Mouse (Mus musculus) hindbrain, embryonic 12.5 days (tissue): Measurements from ENCODE around the gene Lbhd2. TPM values are rescaled to one million over a fixed set of nuclear protein-coding genes. Genes with fewer than 3 reads are reported as not detected.

Experiments used
- ATAC-seq: fragments of 200-750 bp; cut with Nextera tagmentation; 2 replicates; pipeline ENCODE4 v1.8.0; 2017; ENCODE audit warnings: moderate TSS enrichment; ENCODE audit not compliant: low FRiP score
- H3K27ac ChIP-seq: fragments of 300-500 bp; sonication (generic); 2 replicates; pipeline ENCODE4 v1.5.1; 2016; ENCODE audit warnings: mild to moderate bottlenecking
- H3K27me3 ChIP-seq: fragments of 300-500 bp; sonication (generic); 2 replicates; pipeline ENCODE4 v1.6.1; 2016; ENCODE audit warnings: mild to moderate bottlenecking
- H3K36me3 ChIP-seq: fragments of 300-500 bp; sonication (generic); 2 replicates; pipeline ENCODE4 v1.6.1; 2016; ENCODE audit warnings: mild to moderate bottlenecking
- H3K4me1 ChIP-seq: fragments of 300-500 bp; sonication (generic); 2 replicates; pipeline ENCODE4 v1.6.1; 2016
- H3K4me2 ChIP-seq: fragments of 300-500 bp; sonication (generic); replicated peaks from 2 replicates; pipeline ENCODE4 v1.6.1; 2016; ENCODE audit warnings: mild to moderate bottlenecking
- H3K4me3 ChIP-seq: fragments of 300-500 bp; sonication (generic); 2 replicates; pipeline ENCODE4 v1.5.1; 2016; ENCODE audit warnings: mild to moderate bottlenecking
- H3K9ac ChIP-seq: fragments of 300-500 bp; sonication (generic); 2 replicates; pipeline ENCODE4 v1.6.1; 2016; ENCODE audit warnings: mild to moderate bottlenecking, moderate library complexity
- H3K9me3 ChIP-seq: fragments of 300-500 bp; sonication (generic); replicated peaks from 2 replicates; pipeline ENCODE4 v1.6.1; 2016; ENCODE audit warnings: mild to moderate bottlenecking
- WGBS: fragments of 180-500 bp; shearing (Covaris S2); methylation state at CpG from one replicate; pipeline ENCODE4 v1.1.7; 2016; 5-methylcytosine and 5-hydroxymethylcytosine counted together
- polyA plus RNA-seq: library from polyadenylated mRNA; unstranded; fragments of >200 nt; fragmentation: Nextera tagmentation; extraction: Ambion mirVana; gene quantifications from 2 replicates; pipeline ENCODE4 v1.2.1, GENCODE M21; 2016

Lbhd2 gene
- polyA plus RNA-seq = 0.45 and 0.74 TPM in 2 replicates

DNA sequence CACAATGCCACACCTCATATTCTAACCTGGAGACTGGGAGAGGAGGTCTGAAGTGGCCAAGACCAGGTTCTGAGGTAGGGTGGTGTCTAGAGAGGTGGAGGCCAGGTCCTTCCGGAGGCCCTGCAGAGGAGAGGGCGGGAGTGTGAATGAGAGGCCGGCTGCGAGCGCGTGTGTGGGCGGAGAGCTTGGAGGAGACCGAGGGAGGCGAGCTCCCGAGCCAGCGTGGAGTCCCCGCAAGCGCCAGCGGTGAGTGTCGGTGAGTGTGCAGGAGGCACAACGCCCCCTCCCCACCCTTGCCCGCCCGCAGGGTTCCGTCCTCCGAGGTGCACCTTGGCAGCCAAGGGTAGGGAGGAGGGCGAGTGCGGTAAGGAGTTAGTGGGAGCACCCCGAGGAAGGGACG lies at the start of gene Lbhd2:
TSS of gene Lbhd2 (plus strand) at position 188 of the 400 bp plus-strand sequence.
- Histone ChIP-seq H3K4me3 (peak within 1 kb of the TSS; percentile 14; the same call in 1 of the 2 replicates), H3K27ac (no peak within 1 kb of the TSS), H3K4me1 (peaks cover 14% of the 10 kb centered on the region; the same call in 1 of the 2 replicates), H3K9ac (0 out of 2 replicates have a peak within 1 kb of the TSS, but pooled peaks have one; percentile 13), H3K27me3 (peaks cover 52% of the 10 kb centered on the region), H3K4me2 (peak within 1 kb of the TSS; percentile 38), H3K36me3 (no peaks in the 10 kb centered on the region), H3K9me3 (no peaks in the 10 kb centered on the region)
- 2% methylated on average over 23 of the region's 24 CpGs for WGBS
- no peak for ATAC-seq

- H3K27ac ChIP-seq = no peak overlapping the region
- no peaks in the 10 kb centered on the region for H3K9me3 ChIP-seq
- 93% methylated on average over 16 of the region's 16 CpGs for WGBS
- no peaks in the 10 kb centered on the region for H3K36me3 ChIP-seq
- peaks cover 33% of the 10 kb centered on the region for H3K4me1 ChIP-seq
- no peak overlapping the region for H3K4me2 ChIP-seq
- no peak overlapping the region for H3K4me3 ChIP-seq
- no peak overlapping the region for H3K9ac ChIP-seq
- ATAC-seq = no peak
- no peaks in the 10 kb centered on the region for H3K27me3 ChIP-seq
Observed at GRCm38 (mm10) chr12:111360671-111361070, 45.9 kb upstream of the Lbhd2 start.

DNA sequence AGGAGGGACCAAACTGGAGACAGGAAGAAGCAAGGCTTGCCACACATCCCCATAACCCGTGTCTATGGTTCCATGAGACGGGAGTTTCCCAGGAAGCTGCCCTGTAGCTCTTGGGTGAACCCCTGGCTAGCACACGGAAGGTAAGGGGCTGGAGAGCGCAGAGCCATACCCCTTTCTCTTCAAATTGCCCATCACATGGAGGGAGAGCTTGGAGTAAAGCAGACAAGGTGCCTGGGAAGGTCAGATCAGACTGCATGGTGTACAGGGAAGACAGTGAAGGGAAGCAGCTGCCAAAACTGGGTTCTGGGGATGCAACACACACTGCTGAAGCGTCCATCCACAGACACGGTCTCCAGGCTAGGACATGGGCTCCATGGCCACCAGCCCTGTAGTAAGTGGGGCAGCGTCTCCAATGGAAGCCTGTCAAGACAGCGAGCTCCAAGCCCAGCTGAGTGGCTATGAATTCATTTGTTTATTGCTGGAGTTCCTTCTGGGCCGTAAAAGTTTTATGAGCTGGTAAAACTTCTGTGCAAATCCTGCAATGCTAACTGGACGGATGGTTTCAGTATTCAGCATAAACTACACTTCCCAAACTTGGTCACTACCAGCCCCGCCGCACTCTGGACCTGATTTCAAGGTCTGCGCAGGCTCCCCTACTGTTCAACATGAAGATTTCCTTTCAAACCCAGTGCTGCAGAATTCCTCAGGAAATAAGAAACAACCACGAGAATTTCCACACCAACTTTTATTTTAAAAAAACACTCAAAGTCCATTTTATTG lies 45.1 kb upstream of the Lbhd2 start:
- Histone ChIP-seq H3K9ac (no peak overlapping the region), H3K27me3 (no peaks in the 10 kb centered on the region), H3K9me3 (no peaks in the 10 kb centered on the region), H3K4me3 (no peak overlapping the region), H3K27ac (no peak overlapping the region), H3K36me3 (no peaks in the 10 kb centered on the region), H3K4me1 (peaks cover 27% of the 10 kb centered on the region), H3K4me2 (no peak overlapping the region)
- no peak for ATAC-seq
- WGBS = 78% methylated on average over 14 of the region's 14 CpGs

DNA sequence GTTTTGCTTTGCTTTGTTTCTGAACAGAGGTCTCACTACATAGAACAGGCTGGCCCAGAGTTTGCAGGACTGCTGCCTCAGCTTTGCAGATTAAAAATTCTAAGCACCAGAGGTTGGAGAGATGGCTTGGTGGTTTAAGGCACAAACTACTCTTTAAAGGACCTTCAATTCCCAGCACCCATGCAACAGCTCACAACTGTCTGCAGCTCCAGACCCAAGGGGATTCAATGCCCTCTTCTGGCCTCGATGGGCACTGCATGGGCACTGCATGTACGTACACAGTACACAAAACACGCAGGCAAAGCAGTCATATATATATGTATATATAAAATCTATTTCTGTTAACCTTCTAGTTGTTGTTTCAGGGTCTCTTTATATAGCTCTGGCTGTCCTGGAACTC lies 42.4 kb upstream of the Lbhd2 start:
- Histone ChIP-seq H3K36me3 (no peaks in the 10 kb centered on the region), H3K27me3 (no peaks in the 10 kb centered on the region), H3K4me3 (no peak overlapping the region), H3K9me3 (no peaks in the 10 kb centered on the region), H3K27ac (no peak overlapping the region), H3K9ac (no peak overlapping the region), H3K4me2 (no peak overlapping the region), H3K4me1 (peaks cover 22% of the 10 kb centered on the region)
- WGBS = 86% methylated on average over 3 of the region's 3 CpGs
- ATAC-seq = no peak

GRCm38 (mm10) chr12:111367065-111367464 lies 39.5 kb upstream of the Lbhd2 start:
- H3K36me3 ChIP-seq = no peaks in the 10 kb centered on the region
- H3K27me3 ChIP-seq = no peaks in the 10 kb centered on the region
- peaks cover 15% of the 10 kb centered on the region for H3K4me1 ChIP-seq
- H3K27ac ChIP-seq = no peak overlapping the region
- H3K9ac ChIP-seq = no peak overlapping the region
- H3K4me2 ChIP-seq = no peak overlapping the region
- no peak for ATAC-seq
- H3K4me3 ChIP-seq = no peak overlapping the region
- H3K9me3 ChIP-seq = no peaks in the 10 kb centered on the region
- 80% methylated on average over 7 of the region's 7 CpGs for WGBS

DNA sequence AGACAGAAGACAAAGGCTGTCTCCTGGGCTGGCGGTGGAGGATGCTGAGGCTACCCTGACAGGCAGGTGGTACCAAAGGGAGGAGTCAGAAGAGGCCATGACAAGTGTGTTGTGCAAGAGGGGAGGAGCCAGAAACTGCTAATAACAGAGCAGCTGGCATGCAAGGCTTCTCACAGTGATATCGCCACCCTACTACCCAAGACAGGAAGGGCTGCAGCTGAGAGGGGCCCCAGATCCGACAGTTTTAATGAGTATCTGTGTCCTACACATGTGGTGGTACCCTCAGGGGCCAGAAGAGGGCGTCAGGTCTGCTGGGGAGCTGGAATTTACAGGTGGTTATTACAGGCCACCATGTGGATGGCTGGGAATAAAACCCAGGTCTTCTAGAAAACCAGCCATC lies 36.4 kb upstream of the Lbhd2 start:
- no peak for ATAC-seq
- H3K36me3 ChIP-seq = no peaks in the 10 kb centered on the region
- H3K27me3 ChIP-seq = no peaks in the 10 kb centered on the region
- H3K9me3 ChIP-seq = no peaks in the 10 kb centered on the region
- H3K4me1 ChIP-seq = peaks cover 26% of the 10 kb centered on the region
- 55% methylated on average over 4 of the region's 4 CpGs for WGBS
- no peak overlapping the region for H3K27ac ChIP-seq
- no peak overlapping the region for H3K4me2 ChIP-seq
- H3K4me3 ChIP-seq = no peak overlapping the region
- H3K9ac ChIP-seq = no peak overlapping the region

DNA sequence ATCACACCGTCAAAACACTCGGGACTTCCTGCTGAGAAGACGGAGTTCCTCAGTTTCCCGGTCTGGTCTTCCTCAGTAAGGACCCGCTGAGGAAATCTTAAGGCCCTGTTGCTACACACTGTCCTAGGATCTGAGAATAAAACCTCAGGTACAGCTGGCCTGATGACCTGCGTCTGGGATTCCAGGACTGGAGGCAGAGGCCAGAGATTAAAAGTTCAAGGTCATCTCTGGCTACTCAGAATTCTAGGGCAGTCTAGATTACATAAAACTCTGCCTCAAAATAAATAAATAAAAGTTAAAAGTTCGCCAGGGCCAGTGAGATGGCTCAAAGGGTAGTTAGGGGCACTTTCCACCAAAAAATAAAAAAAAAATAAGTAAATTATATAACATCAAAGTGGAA lies 34.7 kb upstream of the Lbhd2 start:
- Histone ChIP-seq H3K4me3 (no peak overlapping the region), H3K4me1 (peaks cover 39% of the 10 kb centered on the region), H3K27ac (no peak overlapping the region), H3K9ac (no peak overlapping the region), H3K4me2 (no peak overlapping the region), H3K9me3 (no peaks in the 10 kb centered on the region), H3K36me3 (no peaks in the 10 kb centered on the region), H3K27me3 (no peaks in the 10 kb centered on the region)
- no peak for ATAC-seq
- WGBS = 87% methylated on average over 7 of the region's 7 CpGs

- Histone ChIP-seq H3K36me3 (no peaks in the 10 kb centered on the region), H3K4me3 (no peak overlapping the region), H3K9ac (no peak overlapping the region; the same call in 1 of the 2 replicates), H3K4me2 (no peak overlapping the region), H3K27ac (no peak overlapping the region), H3K4me1 (peaks cover 35% of the 10 kb centered on the region), H3K27me3 (no peaks in the 10 kb centered on the region), H3K9me3 (no peaks in the 10 kb centered on the region)
- WGBS = 80% methylated on average over 6 of the region's 6 CpGs
- ATAC-seq = no peak
Observed at GRCm38 (mm10) chr12:111373411-111373810, 33.2 kb upstream of the Lbhd2 start.

DNA sequence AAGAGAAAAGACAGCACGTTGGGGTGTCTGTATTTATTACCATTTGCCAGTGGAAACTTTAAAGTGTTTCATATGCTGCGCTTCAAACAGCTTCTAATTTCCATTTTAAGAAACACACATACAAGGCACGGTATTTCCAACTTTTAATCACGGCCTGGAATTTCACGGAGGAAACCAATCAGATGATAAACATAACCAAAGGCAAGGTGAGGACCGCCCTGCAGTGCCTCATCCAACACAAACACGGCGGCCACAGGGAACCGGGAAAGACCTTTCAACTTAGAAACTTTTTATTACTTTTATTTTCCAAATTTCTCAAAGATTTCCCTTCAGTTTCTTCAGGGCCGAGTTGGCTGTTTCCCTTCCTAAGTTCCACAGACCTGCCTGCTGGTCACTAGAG lies 31.9 kb upstream of the Lbhd2 start:
- H3K9ac ChIP-seq = no peak overlapping the region
- WGBS = 84% methylated on average over 10 of the region's 10 CpGs
- H3K36me3 ChIP-seq = no peaks in the 10 kb centered on the region
- H3K4me1 ChIP-seq = peaks cover 31% of the 10 kb centered on the region
- H3K4me3 ChIP-seq = no peak overlapping the region
- no peak overlapping the region for H3K27ac ChIP-seq
- H3K27me3 ChIP-seq = no peaks in the 10 kb centered on the region
- ATAC-seq = no peak
- no peaks in the 10 kb centered on the region for H3K9me3 ChIP-seq
- H3K4me2 ChIP-seq = 0 out of 2 replicates have a peak overlapping the region, but pooled peaks have one; percentile 81

GRCm38 (mm10) chr12:111375559-111375958 lies 31.1 kb upstream of the Lbhd2 start:
- peaks cover 31% of the 10 kb centered on the region for H3K4me1 ChIP-seq
- 77% methylated on average over 12 of the region's 12 CpGs for WGBS
- H3K27me3 ChIP-seq = no peaks in the 10 kb centered on the region
- peak overlapping the region; percentile 88 for H3K9ac ChIP-seq
- no peak for ATAC-seq
- peak overlapping the region; percentile 93 for H3K4me3 ChIP-seq
- no peaks in the 10 kb centered on the region for H3K9me3 ChIP-seq
- H3K4me2 ChIP-seq = peak overlapping the region; percentile 81
- no peaks in the 10 kb centered on the region for H3K36me3 ChIP-seq
- H3K27ac ChIP-seq = no peak overlapping the region

GRCm38 (mm10) chr12:111376053-111376452 lies 30.6 kb upstream of the Lbhd2 start:
- Histone ChIP-seq H3K36me3 (no peaks in the 10 kb centered on the region), H3K27ac (no peak overlapping the region), H3K4me2 (peak overlapping the region; percentile 81), H3K4me3 (peak overlapping the region; percentile 93), H3K9me3 (no peaks in the 10 kb centered on the region), H3K27me3 (no peaks in the 10 kb centered on the region), H3K4me1 (peaks cover 31% of the 10 kb centered on the region), H3K9ac (peak overlapping the region; percentile 88)
- ATAC-seq = no peak
- 42% methylated on average over 6 of the region's 6 CpGs for WGBS

DNA sequence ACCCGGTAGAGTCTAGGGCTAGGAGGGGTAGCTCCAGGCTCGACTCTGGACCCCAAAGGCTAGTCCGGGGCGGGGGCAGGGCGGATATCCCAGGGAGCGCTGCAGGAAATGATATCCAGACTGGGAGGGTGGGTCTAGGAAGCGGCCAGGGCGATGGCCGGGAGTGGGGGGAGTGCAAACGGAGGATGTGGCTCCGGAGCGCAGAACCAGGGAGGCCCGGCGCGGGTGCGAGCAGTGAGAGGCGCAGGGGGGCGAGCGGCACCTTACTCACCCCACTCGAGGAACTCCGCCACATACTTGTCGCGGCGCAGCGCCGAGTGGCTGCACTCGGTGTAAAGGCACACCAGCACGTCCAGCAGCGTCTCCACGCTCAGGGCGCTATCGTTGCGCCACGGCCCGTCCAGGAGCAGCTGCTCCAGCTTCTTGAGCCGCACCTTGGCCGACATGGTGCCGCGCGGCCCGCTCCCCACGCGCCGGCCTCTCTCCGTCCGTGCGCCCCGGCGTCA lies 29.7 kb upstream of the Lbhd2 start:
- Histone ChIP-seq H3K4me3 (peak overlapping the region; percentile 93), H3K27ac (peak overlapping the region; percentile 91), H3K4me1 (peaks cover 31% of the 10 kb centered on the region), H3K27me3 (no peaks in the 10 kb centered on the region), H3K36me3 (no peaks in the 10 kb centered on the region), H3K4me2 (peak overlapping the region; percentile 81), H3K9ac (peak overlapping the region; percentile 88), H3K9me3 (no peaks in the 10 kb centered on the region)
- WGBS = under 1% methylated on average over 47 of the region's 49 CpGs
- peak; percentile 36 for ATAC-seq
